Mouse (Mus musculus): ENCODE results near the gene Fads1.

Gene Fads1

DNA sequence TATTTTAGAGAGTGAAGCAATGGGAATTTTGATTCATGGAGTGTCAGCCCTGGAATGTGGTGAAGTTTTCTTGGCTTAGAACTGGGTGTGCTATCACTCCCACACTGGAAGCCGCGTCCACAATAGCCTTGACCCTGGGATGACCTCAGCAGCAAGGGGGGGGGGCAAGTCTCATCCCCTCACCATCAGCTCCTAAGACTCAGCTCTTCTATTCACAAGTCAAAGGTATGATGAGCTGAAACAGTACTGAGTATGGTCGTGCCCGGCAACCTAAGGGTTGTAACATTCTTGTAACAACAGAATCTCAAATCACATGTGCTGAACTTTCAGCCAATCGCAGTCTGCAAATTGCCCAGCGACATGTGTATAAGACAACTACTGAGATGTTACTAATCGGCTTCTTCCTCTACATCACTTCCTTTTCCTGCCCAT, 5.7 kb upstream of the Fads1 start:
- DNase-seq (ENCODE audit: low spot score) = peak; percentile 50

DNA sequence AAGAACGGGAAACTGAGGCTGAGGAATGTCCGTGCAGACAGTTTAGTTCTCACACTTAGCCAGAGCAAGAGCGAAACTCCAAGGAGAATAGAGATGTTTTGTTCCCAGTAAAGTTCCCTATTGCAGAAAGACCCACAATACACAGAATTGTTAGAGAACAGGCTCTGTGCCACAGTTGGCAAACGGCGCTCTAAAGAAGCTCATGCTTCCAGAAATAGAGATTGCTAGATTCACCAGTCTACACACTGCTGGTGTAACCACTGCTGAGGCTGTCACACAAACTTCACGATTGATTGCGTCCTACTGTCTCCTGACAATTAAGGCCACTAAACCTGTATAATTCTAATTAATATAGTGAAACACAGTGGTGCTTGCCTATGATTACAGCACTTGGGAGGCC, 1.5 kb upstream of the Fads1 start:
- peak; percentile 92 for DNase-seq (ENCODE audit: low spot score)

DNA sequence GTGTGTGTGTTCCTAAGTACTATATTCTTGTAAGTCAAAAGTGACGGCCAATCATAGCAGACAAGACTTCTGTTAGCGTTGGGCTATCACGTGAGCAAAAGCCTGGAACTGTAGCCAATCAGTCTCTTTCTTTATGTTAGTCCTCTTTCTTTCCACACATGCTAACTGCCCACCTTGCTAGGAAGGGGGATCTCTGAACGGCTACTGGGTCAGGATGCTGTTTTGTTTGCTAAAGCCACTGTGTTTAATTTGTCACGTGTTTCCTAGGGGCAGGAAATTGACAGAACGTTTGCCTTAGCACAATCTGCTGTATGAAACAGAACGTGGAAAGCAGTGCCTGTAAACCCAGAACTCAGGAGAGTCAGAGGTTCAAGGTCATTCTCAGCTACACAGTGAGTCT, 546 bp upstream of the Fads1 start:
- no peak for DNase-seq (ENCODE audit: low spot score)

DNA sequence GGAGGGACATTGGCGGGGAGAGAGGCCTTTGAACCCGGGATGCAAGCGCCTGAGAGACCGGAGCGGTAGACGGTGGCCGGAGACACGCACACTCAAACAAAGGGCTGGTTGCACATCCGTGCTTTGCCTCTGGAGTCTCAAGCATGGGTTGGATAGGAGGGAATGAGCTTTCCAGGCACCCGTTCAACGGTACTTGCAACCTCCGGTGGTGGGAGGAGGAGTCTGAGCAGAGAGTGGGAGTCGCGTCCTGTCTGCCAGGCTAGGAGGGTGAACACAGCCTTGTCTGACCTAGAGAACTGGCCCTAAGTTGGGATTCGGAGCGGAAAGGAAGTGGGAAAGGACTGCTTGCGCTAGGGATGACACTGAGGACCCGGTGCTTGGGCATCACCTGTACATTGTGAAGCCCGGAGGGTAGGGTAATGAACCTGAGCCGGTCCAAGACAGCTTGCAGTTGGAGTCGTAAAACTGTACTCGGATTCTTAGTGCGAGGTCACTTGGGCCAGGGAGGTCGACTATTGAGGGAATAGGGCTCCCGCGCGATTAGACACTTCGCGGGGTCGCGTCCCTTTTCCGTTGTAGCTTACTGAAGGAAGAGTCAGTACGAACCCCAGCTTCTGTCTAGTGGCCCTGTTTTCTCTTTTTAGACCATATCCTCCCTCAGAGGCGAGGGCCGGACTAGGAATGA, 753 bp downstream of the Fads1 start:
- peak; percentile 82 for DNase-seq (ENCODE audit: low spot score)

DNA sequence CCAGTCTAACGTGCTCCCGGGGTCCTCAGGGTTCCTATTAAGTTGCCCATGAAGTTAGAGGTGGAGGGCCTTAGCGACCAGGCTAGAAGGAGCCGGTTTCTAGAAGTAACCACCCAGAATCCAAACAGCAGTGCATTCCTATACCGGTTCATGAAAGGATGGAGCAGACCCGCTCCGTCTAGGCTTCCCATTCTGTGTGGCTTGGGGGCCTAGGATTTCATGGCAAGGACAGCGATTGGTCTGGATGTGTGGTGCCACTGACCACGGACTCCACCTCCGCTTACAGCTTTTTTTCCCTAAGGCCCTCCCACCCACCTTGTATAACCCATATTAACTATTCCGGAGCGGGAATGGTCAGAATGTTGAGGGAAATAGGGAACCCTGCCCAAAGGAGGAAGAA, 1.4 kb downstream of the Fads1 start:
- peak; percentile 76 for DNase-seq (ENCODE audit: low spot score)

DNA sequence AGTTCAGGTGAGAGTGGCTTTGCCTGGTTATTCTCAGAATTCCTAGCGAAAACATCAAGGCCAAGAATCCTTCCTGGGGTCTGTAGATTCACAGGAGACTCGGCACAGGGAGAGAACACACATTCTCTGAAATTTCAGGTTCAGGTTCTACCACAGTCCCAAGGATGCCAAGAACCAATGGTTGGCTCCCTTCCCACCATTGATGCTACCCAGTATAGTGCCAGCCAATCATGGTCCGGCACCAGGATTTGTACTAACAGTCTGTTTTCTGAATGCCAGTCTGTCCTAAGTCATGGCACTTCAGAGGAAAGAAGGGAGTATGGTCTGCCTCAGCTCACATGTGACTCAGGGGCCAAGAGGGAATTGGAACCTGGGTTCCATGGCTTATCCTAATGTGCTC, 3.2 kb downstream of the Fads1 start:
- no peak for DNase-seq (ENCODE audit: low spot score)

DNA sequence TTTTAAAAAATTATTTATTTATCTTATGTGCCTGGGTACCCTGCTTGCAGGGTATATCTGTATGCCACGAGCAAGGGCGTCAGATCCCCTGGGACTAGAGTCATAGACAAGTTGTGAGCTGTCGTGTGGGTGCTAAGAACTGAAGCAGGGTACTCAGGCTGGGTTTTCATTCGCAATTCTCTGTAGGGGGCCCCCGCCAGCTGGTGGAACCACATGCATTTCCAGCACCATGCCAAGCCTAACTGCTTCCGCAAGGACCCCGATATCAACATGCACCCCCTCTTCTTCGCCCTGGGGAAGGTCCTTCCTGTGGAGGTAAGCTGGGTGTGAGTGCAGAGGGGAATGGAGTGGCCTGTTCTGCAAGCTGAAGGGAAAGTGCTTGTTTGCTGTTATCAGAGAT, 3.9 kb downstream of the Fads1 start:
- DNase-seq (ENCODE audit: low spot score) = no peak

DNA sequence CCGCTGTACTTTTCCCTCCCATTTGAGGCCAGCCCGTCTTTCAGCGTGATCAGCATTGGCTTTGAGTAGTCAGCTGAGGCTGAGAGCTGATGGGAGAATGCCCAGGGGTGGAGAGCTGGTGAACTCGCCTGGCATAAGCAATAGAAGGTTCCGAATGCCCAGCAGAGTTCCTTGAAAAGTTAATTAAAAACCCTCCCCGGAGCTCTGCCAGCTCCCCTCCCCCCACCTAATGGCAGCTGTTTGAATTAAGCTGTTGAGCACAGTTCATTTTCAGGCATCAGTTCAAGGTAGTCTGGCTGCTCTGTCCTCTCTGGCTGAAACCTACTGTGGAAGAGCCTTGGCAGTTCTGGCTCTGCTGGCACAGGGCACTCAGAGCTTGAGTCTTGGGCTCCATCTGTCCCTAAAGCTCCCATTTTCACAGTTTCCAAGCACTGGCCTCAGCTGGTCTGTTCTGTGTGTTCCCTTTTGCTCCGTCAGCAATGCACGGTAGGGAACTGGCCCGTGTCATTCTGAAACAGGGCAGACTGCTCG, 5.7 kb downstream of the Fads1 start:
- DNase-seq (ENCODE audit: low spot score) = peak; percentile 71

DNA sequence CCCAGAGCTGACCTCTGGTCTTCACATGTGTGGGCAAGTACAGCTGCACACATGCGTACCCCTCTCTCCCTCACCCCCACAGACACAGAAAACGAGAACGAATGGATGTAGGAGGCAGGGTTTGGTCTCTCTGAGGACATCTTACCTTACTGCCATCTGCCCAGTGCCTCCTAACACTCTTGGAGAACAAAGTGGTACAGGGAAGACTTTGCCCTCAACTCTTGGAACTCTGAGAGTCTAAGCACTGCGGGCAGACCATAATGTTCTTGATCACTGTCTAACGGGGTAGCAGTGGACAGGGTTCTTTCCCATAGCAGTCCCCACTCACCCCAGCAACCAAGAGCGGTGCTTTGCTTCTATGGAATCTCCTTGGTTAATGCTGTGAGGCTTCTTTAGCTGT, 6.3 kb downstream of the Fads1 start:
- DNase-seq (ENCODE audit: low spot score) = no peak

DNA sequence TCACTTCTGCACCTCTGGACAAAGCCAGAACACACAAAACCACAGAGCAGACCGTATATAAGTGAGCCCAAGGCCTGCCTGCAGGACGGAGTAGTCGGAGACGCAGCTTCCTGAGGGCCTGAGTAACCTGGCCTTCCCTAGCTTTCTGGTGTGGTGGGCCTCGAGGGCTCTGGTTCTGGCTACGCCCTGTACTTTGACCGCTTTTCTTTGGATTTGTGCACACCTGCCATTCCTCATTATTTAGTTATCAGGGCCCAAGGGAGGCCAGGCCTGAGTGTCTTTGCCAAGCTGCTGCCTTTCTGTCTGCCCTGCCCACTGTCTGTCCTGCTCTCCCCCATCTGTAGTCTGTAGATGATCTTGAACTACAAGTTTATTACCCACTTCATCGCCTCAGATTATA, 7.3 kb downstream of the Fads1 start:
- no peak for DNase-seq (ENCODE audit: low spot score)

DNA sequence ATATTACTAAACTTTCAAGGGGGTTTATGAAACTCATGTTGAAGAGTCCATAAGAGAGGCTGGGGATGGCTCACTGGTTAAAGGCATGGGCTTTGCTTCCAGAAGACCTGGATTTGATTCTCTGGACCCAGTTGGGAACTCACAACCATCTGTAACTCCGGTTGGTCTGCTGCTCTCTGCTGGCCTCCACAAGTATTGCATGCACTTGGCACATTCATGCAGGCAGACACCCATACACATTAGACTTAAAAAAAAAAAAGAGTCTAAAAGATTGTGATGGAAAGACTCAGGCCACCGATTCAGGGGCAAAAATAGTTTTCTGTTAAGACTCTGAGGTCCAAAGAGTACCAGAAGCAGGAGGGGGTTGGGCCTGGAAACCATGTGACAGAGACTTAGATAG, 8.1 kb downstream of the Fads1 start:
- DNase-seq (ENCODE audit: low spot score) = peak; percentile 84

DNA sequence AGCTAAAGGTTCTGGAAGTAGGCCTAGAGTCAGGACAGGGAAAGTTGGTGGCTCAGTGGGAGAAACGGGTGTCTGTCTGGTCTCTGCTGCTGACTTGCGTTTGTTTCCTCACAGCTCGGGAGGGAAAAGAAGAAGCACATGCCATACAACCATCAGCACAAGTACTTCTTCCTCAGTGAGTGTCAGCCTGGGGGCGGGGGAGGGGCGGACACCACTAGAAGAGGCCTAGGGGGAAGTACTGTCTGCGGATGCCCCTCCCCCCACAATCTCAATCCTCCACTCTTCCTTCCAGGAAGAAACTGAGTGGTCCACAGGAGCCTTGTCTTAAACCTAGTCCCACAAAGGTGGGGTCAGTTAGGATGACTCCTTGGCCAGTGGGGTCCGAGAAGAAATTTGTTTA, 8.6 kb downstream of the Fads1 start:
- no peak for DNase-seq (ENCODE audit: low spot score)

DNA sequence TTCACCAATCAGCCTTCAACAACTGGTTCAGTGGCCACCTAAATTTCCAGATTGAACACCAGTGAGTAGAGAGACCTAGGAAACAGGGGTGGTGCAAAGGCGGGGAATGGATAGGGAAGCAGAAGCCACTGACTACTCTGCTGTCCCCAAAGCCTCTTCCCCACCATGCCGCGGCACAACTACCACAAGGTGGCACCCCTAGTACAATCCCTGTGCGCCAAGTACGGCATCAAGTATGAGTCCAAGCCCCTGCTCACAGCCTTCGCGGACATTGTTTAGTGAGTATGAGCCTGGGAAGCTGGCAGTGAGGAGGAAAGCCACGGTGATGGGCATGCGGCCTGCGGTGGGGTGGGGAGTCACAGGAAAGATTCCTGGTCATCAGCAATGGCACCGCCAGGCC, 11.6 kb downstream of the Fads1 start:
- no peak for DNase-seq (ENCODE audit: low spot score)

DNA sequence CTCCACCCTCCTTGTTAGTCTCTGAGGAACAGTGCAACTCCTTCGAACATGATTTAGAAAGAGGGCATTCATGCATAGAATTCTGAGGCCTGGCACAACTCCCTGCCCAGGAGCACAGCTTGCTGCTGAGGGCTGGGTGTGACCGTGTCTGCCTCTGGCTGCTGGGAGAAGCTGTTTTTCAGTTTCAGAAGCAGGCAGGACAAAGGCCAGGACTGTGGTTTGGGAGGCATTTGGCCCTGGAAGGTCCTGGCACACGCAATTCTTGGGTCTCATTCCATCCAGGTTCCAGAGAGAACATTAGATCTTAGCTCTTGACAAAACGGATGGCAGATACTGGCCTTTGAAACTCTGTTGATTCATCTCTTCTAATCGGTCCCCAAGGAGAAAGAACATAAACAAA, 12.6 kb downstream of the Fads1 start:
- DNase-seq (ENCODE audit: low spot score) = peak; percentile 78

DNA sequence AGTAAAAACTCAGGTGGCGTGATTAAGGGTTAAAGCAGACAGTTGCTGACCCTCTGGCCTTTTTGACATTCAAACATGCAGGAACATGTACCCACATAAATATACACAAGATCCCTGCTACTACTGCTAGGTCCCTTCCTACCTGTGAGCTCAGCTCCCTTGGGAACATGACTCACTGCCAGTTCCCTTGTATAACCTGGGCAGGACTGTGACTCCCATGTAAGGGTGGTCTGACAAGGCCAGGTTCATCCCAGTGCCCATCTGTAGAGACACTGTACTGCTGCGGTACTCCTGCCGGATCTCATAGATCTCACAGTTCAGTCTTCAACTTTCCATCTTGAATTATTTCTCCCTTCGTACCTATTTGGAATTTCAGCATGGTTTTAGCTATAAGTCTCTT, 14.4 kb downstream of the Fads1 start:
- DNase-seq (ENCODE audit: low spot score) = no peak

DNA sequence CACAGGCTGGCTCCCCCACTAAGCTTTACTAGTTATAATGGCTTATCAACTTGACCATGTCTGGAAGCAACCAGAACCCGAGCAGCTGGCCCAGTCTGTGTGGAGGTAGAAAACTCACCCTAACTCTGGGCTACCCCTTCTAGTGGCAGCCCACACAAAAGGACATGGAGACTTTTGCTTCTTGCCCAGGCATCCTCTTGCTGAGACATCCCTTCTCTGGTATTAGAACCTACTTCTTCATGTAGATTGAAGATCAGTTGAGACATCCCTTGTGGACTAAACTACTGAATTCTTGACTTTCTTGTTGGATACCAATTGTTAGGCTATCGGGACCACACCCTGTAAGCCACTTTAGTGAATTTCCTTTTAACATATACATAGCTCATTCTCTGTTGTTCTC, 15.6 kb downstream of the Fads1 start:
- no peak for DNase-seq (ENCODE audit: low spot score)

DNA sequence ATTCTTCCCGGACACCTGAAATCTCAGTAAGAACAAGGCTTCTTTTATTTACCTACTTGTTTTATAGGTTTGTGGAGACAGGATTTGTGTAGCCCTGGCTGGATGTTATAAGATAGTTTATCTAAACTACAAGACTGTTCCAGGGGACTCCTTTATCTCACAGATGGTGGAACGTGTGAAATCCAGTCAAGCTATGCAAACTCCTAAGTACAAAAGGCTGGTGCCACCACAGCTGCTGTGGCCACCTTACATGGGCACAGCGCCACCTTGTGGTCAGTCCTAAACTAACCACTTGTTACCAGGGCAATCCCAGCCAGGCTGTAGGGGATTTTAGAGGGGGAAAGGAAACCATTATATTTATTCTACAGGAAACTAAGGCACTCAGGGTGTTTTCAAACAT, 16.0 kb downstream of the Fads1 start:
- DNase-seq (ENCODE audit: low spot score) = peak; percentile 89

DNA sequence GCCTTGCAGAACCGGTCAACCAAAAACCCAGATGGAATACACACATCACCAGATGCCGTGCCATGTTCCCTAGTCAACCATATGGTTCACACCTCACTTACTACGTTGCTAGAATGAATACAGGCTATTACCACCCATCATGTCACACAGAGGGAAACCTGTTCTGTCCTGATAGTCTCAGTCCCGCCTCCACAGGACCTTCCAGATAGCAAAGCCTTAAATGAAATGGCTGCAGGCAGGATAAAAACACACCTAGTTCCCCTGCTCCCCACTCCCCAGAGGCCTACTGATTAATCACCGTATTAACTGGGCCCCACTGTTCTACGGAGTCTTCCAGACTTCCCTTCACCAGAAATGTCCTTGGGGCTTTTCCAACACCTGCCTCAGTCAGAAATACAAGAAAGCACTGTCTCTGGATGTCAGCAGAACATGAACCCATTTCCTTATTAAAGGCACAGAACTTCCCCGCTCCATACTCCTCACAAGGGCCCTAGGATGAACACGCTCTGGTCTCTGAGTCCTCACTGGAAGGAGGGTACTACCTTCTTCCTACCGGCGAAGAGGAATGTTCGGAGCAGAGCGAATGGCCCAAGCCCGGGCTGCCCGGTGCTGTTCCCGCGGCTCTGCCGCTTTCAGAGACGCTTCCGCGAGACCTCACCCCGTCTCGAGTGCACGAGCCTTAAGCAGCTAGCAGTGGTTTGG, 20.6 kb downstream of the Fads1 start:
- no peak for DNase-seq (ENCODE audit: low spot score)

DNA sequence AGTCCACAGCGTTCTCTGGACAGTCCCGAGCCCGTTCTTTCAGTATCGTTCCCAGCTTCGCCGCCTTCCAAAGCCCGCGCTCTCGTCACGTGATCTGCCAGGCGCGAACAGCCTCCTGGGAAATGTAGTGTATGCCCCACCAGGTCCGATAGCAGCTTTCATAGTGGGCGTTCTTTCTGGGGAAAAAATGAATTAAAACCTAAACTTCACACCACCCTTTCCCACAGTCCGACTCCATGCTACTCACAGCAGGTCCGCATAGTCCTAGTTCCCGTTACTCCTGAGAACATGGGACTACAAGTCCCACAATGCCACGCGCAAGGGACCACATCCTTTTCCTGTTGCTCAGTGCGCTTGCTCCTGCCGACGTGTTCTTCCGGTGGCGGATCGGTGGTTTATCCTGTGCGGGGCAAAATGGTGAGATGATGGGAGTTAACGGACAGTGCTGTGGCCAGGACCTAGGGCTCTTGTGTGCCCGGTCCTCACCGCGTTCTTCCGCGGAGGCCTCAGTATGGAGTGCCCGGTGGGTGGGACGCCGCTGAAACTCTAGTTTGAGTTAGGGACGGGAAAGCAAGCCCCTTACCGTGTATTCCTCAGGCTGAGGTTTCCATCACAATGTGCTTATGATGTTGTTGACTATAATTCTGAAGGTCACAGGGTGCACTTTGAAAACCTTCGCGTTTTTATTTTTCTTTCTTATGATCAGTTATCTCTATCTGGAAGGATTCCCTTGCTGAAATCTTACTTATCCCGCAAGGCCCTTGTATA, 21.3 kb downstream of the Fads1 start, which contains the start of the genes Tmem258 and Fen1:
Gene Tmem258, plus strand, starts transcription at position 167 of the 768 bp plus-strand sequence.
Gene Fen1, minus strand, starts transcription at position 322 of the 768 bp plus-strand sequence.
- DNase-seq (ENCODE audit: low spot score) = peak; percentile 97

DNA sequence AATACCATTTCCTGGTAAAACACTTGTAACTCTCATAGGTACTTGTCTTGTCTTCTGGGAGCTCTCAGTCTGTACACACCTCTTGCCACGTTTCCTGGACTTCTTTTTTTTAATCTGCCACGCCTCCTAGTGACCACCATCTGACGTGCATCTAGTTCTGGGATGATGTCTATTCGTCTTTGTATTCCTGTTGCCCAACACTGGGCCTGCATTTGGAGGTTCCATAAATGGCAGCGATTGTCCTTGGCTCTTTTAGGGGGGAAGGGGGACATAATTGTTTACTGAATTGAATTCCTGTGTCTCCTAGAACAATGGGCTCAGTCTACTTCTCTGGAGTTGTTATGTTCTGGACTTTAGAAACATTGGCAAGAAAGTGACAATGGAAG, 21.9 kb downstream of the Fads1 start:
- peak; percentile 82 for DNase-seq (ENCODE audit: low spot score)

DNA sequence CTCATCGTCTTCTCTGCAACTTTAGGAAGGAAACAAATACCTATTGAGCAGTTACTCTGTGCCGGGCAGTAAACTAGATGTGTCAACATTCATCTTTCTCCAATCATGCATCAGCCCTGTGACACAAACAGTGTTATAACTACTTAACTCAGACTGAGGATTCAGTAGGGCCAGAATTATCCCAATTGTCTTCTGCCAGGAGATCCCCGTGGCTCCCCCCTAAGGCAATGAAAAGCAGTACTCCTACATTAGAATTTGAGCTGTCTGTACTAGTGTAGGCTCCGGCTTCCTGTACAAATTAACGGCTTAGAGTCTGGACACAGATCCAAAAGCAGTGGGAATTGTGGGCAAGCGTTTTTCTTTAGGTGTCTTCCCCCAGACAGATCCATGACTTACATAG, 22.4 kb downstream of the Fads1 start:
- DNase-seq (ENCODE audit: low spot score) = no peak

DNA sequence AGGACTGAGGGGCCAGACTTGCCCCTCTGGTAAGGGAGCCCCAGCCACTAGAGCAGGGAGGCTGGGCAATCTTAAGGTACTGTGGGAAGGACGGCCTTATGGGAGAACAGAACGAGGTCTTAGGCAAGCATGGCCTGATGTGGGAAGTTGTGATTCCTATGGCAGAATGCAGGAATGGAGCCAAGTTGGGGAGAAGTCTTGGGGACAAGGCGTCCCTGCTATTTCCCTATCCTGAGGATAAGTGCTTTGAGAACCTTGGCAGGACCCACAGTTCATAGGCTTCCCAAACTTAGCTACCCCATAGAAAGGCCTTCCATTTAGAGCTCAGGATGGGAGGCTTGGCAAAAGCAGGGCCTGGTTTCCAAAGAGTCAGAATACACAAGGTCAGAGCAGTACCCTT, 26.2 kb downstream of the Fads1 start:
- peak; percentile 72 for DNase-seq (ENCODE audit: low spot score)

DNA sequence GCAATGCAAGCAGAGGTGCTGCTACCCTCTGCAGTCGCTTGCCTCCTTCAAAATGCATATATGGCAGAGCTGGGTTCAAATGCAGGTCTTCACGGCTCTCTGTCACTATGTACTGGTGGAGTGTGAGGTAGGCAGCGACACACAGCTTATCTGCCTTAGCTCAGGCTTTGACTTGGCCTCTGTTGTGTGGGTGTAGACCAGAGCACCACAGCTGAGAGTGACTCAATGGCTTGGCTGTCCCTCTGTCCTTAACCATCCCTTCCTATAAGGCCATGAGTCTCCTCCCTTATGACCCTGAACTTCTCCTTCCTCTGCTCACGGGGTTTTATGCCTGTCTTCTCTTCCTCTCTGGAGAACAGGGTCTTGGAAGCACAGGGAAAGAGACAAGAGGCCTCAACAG, 28.2 kb downstream of the Fads1 start:
- DNase-seq (ENCODE audit: low spot score) = no peak
